Mouse (Mus musculus) heart, adult 11 months (tissue): ENCODE data around the gene Prr5l.
A peak's percentile ranks its signal among the peaks of the same experiment; 100 is the strongest.

Experiments
- DNase-seq: peaks from one replicate; pipeline ENCODE4 v3.0.0; 2022

Gene Prr5l

DNA sequence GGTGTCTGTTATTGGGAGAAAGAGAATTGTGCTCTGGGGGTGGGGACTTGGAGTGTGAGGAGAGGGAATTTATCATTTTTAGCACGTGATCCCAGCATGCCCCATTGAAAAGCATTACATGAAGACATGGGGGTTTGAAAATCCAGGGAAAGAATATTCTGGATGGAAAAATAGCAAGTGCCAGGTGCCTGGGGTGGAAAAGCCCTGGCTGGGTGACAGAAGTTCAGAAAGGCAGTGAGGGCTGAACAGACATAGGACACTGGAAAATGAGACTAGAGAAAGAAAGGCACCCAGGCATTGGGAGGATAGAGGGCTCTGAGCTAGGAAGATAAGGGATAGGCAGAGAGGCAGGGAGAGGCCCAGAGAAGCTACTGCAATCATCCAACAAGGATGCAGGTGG is 62.0 kb downstream of the Prr5l start:
- peak; percentile 54 for DNase-seq

GRCm38 (mm10) chr2:101818986-101819764 is 63.7 kb downstream of the Prr5l start:
- peak; percentile 67 for DNase-seq

- DNase-seq: peak; percentile 84
Measured at GRCm38 (mm10) chr2:101816646-101817308, 66.0 kb downstream of the Prr5l start.

DNA sequence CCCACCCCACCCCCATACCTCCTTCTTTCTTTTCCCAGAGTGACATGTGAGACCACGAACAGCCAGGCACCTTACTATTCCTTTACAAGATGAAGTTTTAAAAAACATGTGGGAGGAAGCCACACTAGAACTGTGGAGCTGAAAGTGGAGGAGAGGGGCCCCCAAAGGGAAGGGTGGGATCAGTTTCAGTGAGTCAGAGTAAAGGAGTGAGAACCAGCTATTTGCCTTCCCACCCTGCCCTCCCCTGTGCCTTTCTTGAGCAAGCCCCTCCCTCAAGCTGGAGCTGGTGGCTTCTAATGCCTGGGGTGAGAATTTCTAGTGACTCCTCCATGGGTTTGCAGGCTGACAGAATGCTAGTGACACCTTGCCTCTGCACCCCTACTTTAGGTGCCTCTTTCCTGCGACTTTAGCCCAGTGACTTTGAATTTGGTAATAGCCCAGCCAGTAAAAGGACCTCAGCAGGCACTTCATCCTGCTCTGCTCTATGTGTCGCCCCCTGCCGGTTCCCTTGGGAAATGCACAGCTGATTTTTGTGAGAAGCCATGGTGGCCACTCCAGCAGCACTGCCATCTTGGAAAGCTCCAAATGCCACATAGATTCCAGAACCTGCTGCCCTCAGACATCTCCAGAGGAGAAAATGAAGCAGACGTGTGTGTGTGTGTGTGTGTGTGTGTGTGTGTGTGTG is 67.4 kb downstream of the Prr5l start:
- peak; percentile 89 for DNase-seq

GRCm38 (mm10) chr2:101814272-101814625 is 68.6 kb downstream of the Prr5l start:
- no peak for DNase-seq

DNA sequence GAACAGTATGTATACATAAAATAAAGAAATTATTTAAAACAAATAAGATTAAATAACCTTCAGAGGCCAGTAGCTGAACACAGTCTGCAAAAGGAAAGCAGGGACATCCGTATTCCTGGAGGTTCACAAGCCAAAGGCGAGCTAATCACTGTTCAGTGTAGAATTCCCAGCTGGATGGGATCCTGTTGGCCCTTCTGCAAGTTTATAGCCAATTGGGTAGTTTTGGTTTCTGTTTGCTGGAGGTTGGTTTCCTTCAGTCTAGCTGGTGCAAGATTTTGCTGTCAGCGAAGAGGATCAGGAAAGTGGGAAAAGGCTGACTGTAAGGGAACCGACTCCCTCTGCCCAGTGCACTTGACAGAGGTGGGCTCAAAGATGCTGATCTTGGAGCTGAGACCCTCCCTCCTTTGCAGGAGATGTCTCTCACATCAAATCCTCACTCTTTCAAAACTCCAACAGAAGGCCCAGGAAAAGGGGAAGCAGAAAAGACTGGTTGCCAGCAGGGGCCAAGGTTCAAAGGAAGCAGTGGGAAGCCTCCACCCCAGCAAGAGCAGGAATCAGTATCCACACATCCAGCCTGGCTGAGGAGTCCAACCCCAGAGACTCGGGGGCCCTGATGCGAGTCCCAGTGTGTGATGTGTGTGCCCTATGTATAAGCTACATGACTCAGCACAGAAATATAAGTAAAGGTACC is 69.1 kb downstream of the Prr5l start:
- DNase-seq: peak; percentile 94

GRCm38 (mm10) chr2:101811925-101812324 is 70.9 kb downstream of the Prr5l start:
- DNase-seq: no peak

DNA sequence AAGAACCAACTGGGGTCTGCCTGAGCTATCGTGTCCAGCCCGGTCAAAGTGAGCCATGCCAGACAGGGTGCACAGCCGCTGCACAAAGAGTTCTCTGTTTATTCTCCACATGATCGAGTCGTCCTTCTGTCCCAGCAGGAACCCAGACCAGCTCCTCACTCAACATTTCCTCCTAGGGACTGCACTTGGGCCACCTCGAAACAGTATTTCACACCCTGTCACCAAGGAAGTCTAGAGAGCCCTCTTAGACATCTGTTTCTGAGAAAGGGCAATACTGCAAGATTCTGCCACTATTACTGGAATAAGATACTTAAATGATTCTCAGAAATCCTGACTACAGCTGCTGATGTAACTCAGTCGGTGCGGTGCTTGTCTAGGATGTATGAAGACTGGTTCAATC is 72.1 kb downstream of the Prr5l start:
- no peak for DNase-seq

GRCm38 (mm10) chr2:101809640-101810305 is 73.1 kb downstream of the Prr5l start:
- no peak for DNase-seq

- no peak for DNase-seq
Measured at GRCm38 (mm10) chr2:101807756-101808155, 75.1 kb downstream of the Prr5l start.

DNA sequence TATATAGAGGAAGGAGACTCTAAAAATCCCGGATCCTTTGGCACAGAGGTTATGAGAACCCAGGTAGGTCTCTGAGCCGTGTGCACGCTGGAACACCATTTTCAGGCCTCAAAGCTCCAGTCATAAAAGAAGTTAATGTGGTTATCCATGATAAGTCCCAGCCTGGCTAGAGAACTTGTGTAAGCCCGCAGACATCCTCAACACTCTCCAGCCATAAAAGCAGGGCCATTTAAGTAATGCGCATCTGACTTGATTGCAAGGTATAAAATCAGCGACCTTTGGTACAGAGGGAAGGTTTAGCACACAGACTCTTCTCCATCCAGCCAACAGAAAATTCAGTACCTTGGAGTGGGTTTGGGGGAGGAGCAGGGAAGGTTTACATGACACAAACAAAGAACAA is 80.6 kb downstream of the Prr5l start:
- DNase-seq: no peak

DNA sequence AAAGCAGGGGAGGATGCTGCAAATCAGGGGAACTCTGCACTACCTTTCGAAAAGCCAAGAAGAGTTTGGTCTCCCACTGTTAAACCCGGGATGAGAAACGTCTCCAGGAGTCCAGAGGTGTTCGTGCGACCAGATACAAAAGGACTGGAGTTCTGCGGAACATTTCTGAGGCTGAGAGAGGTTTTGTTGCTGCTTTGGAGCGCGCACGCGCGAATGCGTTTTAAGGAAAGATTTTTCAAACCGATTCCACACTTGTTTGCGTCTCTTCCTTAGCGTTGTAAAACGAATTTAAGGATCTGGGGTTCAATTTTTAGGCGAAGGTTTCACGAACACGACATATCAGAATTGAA is 85.0 kb downstream of the Prr5l start:
- no peak for DNase-seq

- peak; percentile 96 for DNase-seq
Measured at GRCm38 (mm10) chr2:101797166-101797900, 85.5 kb downstream of the Prr5l start.

- peak; percentile 97 for DNase-seq
Measured at GRCm38 (mm10) chr2:101796287-101797115, 86.3 kb downstream of the Prr5l start.

GRCm38 (mm10) chr2:101792130-101792529 is 90.7 kb downstream of the Prr5l start:
- no peak for DNase-seq

GRCm38 (mm10) chr2:101783255-101783654 is 99.6 kb downstream of the Prr5l start:
- DNase-seq: no peak

DNA sequence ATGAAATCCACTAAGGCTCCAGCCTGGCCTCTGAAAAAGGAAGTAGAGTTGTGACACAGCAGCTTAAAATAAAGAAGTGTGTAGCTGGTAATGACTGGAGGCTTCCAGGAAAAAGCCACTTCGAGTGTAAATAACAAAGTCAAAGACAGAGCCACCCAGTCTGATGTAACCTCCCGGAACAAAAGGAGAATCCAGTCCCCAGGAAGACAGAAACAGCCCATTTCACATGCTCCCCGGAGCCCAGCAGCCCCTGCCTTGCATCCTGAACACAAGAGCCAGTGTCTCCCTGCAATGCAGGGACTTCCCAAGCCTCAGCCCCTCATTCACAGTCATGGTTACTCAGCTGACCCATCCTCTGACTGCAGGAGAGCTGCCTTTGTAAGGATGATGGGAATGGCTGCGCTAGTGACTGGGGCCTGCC is 101.5 kb downstream of the Prr5l start:
- peak; percentile 93 for DNase-seq

- DNase-seq: no peak
Measured at GRCm38 (mm10) chr2:101778080-101778479, 104.7 kb downstream of the Prr5l start.

DNA sequence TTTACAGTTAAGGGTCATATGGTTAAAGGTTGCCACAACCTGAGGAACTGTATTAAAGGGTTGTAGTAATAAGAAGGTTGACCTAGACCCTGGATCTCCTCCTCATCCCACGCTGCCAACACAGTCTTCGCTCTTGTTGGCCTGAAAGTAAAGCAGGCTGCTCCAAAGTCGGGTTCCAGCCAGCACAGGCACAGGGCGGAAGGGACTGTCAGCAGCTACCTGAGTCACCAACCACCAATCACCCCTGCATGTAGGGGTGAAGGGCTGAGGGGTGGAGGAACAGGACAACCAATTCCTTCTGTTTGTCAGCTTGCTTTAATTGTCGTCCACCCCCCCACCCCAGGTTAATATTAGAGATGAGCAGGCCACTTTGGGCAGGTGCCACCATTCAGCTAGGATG is 119.3 kb downstream of the Prr5l start:
- peak; percentile 91 for DNase-seq

DNA sequence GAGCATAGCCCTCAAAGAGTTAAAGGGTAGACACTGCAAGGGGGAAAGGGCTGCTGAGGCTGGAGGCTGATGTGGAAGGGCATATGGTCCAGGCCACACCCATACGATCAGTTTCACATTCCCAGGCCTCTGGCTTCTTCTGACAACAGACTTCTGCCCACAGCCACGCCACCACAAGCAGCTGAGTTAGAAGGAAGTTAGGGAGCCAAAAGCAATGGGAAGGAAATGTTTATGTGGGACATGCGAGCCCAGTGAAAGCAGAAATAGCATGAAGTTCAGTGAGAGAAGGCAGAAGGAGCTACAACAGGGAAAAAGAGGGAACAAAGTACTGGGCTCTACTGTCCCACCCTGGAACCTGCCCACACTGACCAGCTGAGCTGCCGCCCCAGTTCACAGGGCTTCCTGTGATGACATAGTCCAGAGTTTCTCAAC is 119.9 kb downstream of the Prr5l start:
- DNase-seq: peak; percentile 98

DNA sequence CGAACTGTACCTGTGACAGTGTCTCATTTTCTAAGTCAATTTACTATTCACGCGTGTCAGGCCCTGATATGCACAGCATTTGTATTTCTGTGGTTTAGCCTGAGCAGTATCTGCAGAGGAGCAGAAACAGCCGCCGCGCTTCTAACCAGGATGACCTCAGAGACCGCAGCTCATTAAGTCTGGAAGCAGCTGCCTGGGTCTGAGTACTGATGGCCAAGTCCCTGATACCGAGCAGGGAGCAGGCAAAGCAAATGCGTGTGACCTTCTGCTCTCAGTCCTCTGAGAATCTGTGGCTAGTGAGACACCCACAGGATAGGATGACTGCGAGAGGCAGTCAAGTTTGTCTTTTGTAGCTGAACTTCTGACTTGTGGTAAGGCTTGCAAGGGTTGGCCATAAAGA is 120.4 kb downstream of the Prr5l start:
- DNase-seq: peak; percentile 98
